Mouse (Mus musculus) right cerebral cortex, postnatal 10 days (tissue): ENCODE results near the gene Mtap.

Experiments
- DNase-seq, 2 experiments: peaks; one replicate each; pipeline ENCODE4 v3.0.0; 2021; ENCODE audit warnings: low spot score in 2 of 2

Mtap gene

GRCm38 (mm10) chr4:89212178-89212577 lies 75.3 kb downstream of the Mtap start:
- DNase-seq = no peak
